Mouse (Mus musculus) c-Kit-positive CD71-positive TER-119-negative erythroid progenitor cells, embryonic 14.5 days (primary cell): ENCODE results near the gene Rbm19.
"Not testable (repeated sequence)": the region's sequence is repeated elsewhere in the genome, so short reads cannot be mapped to it uniquely, and the experiment has no call there.

Experiments
- DNase-seq: peaks from one replicate; pipeline ENCODE4 v3.0.0-alpha.2; 2013; ENCODE audit warnings: low read depth

Gene Rbm19

DNA sequence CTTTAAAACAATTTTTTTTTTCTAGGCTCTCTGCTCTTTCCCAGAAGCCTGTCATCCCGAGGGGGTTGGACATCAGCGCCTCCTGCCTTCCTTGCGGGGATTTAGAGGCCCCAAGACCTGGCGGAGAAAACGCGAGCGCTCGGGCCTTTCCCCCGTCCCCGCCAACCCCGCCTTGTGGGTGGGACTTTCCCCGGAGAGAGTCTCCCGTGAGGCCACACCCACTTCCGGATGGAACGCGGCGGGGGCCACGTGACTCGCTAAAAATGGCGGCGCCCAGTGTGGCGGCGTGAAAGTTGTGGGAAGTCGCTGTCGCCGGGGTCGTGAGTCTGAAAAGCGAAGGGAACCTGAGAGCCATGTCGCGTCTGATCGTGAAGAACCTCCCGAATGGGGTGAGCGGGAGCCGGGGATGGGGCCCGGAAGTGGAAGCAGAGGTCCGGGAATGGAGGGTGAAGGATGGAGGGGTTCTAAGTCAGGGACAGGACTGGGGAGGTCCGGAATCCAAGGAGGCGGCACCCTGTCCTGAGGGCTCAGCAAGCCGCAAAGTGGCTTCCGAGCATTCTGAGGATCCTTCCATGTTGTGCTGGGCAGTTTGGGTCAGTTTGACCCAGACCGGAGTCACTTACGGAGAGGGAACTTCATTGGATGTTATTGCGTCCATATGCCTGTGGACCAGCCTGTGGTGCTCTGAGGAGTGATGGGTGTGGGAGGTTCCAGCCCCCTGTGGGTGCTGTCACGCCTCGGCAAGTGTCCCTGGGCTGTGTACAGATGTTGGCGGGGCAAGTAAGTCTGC is at the start of gene Rbm19:
TSS of gene Rbm19 (plus strand) at position 205 of the 790 bp plus-strand sequence.
- DNase-seq = peak; percentile 87

DNA sequence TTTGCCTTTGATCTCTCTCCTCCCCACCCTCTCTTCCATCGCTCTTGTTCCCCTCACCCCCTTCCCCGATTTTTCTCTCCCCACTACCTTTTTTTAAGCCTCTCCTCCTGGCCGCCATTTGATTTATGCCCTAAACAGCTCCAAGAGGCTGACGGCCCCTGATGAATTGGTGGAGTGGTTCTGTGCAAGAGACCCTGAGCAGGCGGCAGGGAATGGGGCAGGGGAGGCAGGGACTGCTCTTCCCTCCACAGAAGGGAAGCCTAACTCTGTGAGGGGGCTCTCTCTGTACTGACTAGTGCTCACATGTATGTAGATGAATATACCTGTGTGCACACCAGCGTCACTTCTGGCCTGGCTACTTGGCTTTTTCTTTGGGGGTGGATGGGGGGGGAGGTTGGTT is 49.0 kb upstream of the Rbm19 start:
- DNase-seq = no peak

DNA sequence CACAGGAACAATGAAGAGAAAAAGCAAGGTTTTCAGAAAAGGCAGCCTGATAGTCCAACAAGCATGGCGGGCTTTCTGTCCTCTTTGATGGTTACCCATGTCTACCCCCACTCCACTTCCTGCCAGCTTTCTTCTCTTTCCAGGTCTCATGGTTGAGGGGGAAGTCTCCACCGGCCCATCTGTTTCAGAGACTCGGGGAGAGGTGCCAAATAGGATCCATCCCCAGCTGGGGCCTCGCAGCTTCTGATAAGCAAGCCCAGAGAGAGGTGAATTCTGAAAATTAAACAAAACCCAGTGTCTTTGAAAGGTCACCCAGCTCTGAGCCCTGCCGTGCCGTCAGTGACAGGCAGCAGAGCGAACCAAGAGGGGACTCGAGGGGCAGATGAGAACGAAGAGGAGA is 42.2 kb upstream of the Rbm19 start:
- DNase-seq = no peak

DNA sequence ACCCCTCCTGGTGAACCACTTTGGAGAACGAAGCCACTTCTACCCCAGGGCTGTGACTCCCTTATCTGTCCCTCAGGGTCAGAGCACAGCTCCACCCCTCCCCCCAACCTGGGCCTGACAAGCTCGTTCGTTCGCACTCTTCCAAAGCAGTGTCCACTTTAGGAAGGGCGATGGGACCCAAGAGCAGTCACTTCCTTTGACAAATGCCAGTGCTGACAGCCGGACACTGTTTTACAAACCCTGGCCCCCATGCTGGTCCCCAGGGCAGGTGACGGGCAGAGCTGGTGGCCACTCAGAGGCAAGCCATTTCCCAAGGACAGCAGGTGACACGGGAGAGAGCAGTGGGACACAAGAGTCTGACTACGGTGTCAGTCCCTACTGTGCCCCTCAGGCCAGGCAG is 36.2 kb upstream of the Rbm19 start:
- DNase-seq = no peak

DNA sequence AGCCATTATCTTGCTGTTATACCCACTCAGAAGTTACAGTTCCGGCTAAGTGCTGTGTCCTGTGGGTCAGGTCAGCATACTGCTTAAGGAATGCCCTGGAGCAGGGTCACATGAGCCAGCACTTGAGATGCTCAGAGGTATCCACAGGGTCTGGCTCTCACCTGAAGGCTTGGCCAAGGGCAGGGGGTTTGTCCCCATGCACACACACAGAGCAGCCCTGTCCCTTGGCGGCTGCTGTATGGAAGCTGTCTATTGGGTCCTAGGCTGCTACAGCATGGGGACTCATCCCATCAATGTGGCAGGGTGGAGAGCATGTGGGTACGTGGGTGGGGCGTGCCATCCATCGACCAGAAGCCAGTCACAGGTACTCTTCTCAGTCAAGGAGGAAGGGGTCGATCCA is 35.8 kb upstream of the Rbm19 start:
- no peak for DNase-seq

DNA sequence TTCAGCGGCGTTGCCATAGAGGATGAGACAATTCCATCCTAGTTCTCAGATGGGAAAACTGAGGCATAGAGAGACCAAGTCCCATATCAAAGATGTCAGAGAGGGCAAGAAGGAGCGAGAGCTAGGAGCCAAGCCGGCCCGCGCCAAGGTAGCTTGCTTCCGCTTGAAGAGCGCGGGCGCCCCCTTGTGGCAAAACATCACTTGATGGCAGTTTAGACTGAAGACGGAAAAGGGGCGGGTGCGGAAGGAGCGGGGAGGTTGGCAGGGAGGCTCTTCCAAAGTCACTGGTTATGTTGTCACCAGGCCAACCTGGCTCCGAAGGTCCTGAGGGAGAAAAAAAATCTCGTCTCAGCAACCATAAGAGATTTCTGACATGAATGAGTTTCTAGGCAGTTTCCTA is 27.7 kb upstream of the Rbm19 start:
- DNase-seq = peak; percentile 70

DNA sequence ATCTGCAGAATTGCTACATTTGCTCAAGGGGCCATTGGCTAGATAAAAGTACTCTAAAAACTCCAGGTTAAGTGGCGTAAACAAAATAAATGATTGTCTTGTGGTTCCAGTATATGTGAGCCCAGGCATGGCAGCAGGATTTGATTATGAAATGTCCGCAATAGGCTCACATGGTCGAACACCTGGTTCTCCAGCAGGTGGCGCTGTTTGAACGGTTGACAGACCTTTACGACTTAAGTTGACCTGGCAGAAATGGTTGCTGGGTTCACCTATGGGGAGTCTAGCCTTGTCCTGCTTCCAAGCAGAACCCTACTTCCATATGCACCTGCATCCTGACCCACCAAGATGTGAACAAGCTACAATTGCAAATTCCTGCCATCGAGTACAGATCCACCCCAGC is 21.7 kb upstream of the Rbm19 start:
- DNase-seq = peak; percentile 63

DNA sequence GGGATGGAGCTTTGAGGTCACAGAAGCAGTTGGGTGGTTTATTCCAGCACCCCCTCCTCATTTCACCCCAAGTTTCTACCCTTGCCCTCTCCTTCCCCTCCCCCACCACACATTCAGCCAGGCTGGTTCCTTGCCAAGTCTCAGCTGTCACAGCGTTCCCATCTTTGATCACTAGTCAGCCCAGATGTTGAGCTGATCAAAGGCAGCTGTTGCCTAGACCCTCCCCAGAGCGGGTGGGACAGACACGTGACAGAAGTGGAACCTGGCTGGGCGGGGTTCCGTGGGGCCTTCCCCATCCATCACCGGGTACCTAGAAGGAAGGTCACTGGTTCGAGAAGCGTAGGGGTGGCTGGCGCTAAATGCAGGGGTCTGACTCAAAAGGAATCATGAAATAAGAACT is 19.2 kb upstream of the Rbm19 start:
- no peak for DNase-seq

DNA sequence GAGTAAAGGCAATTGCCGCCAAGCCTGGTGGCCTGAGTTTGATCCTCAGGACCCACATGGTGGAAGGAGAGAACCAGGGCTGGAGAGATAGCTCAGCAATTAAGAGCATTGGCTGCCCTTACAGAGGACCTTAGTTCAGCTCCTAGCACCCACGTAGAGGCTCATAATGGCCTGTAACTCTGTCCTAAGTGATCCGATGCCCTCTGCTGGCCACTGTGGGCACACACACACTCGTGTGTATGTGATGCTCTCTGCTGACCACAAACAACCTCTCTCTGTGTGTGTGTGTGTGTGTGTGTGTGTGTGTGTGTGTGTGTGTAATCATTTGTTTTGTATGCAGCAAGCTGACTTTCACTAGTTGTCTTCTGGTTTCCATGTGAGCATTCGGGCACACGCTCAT is 15.5 kb upstream of the Rbm19 start:
- no peak for DNase-seq

DNA sequence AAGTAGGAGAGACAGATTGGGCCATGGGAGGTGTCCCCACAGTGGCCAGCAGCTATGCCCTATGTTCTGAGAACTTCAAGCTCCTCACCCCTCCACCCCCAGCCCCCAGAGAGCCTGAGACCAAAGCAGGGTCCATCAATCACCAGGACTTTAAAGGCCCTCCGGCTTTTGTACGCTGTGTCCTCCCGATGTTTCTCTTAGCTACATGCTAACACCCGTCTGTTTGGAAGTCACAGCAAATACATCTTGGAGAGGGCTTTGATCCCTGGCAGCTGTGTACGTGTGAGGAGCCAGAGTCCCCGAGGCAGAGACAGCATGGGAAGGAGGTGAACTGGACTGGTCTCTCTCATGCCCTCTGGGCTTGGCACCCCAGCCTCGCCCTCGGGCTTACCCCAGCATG is 14.2 kb upstream of the Rbm19 start:
- DNase-seq = no peak

DNA sequence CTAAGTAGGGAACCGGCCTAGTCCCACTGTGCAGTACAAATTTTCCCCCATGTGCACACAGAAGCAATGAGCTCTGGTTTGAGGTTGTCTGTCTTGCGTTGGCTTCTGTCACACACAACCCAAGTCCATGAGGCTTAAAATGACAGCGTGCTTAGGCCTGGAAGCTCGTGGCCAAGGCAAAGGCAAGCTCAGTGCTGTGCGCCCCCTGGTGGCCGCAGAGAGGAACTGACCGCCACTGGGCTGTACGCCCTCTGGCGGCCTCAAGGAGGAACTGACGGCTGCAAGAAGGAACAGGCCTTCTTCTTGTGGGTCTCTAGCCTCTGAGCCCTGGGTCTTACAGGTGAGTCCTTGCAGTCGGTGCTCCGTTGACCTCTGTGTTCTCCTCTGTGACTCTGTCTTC is 13.5 kb upstream of the Rbm19 start:
- peak; percentile 51 for DNase-seq

DNA sequence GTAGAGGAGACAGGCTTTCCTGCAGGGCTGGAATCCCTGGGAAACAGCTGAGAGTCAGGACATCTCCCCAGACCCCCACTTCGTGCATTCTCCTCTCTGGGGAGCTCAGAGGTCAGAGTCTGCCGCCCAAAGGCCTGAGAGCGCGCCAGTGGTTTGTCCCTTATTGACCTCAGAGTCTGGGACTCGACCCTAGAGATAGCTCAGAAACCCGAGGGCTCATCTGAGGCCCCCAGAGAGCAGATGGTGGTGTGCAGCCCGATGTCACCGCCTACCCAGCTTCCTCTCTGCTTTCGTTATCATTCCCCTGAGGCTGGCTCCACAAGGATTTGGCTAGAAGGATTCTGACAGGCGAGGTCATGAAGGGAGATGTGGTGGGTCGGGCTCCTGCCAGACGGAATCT is 12.8 kb upstream of the Rbm19 start:
- DNase-seq = no peak

DNA sequence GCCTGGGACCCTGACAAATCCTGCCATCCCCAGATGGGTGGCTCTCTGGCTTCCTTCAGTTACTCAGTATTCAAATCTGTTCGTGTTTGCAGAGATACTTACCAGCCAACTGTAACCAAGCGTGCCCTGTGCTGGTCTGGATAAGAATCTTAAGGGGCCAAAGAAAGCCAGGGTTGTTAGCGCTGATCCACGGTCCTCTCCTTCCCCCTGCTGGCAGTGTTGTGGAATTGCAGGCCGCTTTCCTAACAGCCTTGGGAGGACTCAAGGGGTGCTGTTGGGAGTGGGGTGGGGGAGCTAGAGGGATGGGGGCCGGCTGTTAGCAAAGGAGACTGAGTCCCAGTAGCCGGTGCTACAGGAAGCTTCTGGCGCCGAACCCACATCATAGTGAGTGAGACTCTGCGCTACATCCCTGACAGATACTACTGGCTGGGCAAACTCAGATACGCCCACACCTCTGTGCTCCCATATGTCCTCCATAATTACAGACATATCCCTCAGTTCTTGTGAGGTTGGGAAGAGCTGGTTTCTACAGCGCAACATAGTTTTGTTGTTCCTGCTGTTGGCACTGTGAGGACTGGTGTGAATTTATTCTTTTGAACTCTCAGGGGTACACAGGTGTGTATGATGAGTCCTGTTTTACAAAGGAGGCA is 9.7 kb upstream of the Rbm19 start:
- no peak for DNase-seq

DNA sequence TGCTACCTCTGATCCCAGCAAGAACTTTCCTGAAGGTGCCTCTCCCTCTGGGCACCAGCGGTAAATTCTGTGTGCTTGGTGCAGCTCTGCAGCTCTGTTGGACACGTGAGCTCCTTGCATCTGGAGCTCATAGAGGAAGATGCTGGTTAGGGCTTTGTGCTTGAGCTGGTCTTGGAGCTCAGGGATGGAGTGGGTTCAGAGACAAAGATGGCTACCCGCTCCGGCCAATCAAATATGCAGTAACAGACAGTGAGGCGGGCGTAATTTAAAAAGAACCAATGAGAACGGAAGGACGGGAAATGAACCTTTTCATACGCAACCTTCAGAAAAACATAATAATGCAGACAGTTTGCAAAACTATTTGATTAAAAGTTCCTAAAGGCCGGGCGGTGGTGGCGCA is 1.9 kb upstream of the Rbm19 start:
- DNase-seq = no peak

DNA sequence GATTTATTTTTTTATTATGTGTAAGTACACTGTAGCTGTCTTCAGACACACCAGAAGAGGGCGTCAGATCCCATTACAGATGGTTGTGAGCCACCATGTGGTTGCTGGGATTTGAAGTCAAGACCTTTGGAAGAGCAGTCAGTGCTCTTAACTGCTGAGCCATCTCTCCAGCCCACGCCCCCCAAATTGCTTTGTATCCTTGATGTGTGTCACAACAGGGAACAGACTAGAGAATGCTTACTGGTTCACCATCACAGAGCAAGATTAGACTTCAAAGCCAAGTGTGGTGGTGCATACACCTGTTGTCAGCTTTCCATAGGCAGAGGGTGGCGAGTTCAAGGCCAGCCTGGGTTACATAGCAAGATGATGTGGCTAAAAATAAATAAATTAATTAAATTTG is 896 bp downstream of the Rbm19 start:
- DNase-seq = not testable (repeated sequence)

DNA sequence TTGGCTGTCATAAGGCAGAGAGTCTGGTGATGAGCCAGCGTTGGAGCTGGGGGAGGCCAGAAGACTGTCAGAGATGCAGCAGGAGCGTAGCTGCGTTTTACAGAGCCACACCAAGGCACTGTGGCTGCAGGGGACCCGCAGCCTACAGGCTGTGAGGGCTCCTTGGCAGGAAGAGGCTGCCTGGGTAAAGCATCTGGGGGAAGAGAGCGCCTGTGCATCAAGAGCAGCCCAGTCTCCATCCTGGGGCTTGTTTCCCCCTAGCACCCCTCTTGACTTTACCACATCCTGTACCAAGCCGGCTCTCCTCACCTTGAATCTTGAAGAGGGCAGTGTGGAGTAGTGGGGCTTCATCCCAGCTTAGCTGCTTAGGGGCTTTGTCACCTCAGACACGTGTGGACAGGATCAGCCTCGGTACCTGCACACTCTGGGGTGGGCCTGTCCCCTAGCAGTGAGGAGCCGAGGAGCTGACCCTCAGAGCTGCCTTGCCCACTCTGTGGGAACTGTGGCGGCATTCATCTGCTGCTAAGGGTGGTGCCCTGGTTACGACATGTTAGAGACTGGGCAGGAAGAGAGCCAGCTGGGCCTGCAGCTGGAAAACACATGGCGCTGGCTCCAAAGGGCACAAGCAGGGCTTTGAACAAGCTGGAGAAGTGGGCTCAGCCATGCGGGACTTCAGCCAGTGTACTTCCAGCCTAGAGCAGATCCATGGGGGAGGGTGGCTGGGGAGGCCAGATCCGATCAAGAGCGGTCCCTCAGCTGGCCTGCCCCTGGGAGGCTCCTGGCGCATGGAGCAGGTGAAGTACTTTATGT is 8.8 kb downstream of the Rbm19 start:
- no peak for DNase-seq

DNA sequence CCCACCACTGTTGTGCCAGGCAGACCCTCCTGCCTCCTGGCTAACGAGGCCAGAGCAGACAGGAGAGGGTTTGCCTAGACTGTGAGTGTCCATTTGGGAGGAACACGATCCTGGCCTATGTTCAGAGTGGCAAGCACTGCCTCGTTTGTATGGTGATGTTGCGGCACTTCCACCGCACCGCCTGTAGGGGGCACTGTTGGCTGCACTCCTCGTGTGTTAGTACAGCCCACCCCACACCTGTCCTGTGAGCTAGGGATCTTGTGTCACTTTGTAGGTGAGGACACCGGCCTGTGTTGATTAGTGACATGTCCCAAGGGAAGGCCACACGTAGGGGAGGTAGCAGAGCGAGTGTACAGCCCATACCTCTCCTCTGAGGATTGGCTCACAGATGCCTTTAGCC is 11.4 kb downstream of the Rbm19 start:
- DNase-seq = no peak

DNA sequence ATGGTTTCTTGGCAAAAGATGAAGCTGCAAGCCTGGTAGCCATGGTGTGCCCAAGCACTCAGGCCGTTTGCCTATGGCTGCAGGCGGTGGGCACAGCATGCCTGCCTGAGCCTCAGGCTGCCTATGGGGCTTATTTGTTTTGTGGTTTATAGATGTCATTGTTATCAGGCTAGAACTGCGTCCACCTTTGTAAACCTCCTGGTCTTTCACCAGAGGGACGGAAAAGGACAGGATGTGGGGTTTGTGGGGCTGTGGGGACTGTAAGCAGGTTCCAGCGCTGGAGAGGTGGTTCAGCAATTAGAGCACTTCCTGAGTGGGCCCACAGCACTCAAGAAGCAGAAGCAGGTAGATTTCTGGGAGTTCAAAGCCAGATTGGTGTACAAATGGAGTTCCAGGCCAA is 12.2 kb downstream of the Rbm19 start:
- no peak for DNase-seq

DNA sequence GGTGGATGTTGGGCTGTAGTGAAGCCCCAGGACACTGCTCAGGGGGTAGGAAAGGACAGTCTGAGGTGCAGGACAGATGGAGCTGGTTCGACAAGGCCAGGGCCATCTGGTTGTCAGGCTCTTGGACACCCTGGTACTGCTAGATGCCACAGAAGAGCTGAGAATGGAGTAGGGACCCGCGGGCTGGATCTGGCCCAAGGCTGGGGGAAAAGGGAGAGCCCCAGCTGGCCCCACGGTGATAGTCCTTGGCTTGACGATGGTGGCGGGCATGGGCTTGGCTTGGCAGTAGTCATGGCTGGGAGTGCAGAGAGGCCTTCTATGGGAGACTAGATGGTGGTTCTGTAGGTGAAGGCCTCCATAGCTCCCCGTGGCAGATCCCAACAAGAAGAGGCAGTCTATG is 12.8 kb downstream of the Rbm19 start:
- no peak for DNase-seq

DNA sequence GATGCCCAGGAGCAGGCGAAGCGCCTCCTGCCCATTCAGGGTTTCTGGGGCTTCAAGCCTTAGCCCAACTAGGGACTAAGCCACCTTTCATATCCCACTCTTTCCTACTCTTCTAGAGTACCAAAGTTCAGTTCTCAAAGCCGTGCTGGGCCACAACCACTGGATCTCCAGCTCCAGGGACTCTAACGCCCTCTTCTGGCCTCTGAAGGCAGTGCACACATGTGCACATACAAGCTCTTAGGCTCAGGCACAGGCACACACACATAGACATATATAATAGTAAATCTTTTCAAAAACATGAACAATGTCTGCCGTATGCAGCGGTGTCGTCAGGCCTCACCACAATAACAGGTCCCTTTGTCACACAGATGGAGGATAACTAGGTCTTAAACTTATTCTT is 13.5 kb downstream of the Rbm19 start:
- no peak for DNase-seq

DNA sequence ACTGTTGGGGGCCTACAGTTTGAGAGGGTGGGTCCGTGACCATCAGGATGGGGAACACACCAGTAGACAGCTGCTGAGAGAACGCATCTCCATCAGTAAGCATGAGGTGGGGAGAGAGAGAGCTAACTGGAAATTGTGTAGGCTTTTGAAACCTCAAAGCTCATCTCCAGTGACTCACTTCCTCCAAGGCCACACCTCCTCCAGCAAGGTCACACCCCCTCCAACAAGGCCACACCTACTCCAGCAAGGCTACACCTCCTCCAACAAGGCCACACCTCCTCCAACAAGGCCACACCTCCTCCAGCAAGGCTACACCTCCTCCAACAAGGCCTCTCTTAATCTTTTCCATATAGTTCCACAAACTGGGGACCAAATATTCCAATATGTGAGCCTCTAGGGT is 13.9 kb downstream of the Rbm19 start:
- peak; percentile 60 for DNase-seq

DNA sequence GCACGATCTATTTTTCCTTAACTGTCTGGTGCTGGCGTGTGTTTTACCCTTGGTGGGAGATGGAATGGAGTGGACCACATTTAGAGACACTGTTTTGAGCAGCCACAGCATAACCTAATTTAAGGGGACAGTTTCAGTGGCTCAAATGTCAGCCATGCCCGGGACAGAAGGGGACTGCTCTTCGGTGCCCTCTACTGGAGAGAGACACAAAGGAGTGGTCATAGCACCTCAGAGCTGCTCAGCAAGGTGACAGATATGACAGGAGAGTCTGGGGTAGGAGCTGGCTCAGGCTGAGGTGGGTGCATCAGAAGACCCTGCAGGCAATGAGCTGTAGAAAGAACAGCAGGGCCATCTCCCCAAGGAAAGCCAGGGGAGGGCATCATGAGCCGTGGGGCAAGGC is 15.3 kb downstream of the Rbm19 start:
- DNase-seq = peak; percentile 57

DNA sequence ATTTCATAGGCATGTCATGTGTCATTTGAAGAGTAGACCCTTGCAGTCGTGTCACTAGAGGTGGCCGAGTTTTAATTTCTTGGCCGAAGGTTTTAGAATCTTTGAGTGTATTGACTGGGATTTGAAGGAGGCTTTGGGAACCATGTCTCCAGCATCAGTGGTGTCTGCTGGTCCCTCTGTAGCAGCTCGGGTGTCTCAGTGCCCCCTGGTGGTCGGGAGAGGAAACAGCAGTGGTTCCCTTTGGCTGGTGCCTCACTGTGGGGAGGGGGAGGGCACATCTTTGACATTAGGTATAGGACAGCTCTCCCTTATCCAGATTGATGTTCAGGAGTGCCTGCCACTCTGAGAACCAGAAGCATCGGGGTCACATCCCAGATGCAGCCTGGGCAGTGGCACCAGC is 17.7 kb downstream of the Rbm19 start:
- no peak for DNase-seq
